Mouse (Mus musculus): ENCODE data around the gene Sema3b. TPM values are rescaled to one million over a fixed set of nuclear protein-coding genes. Genes with fewer than 3 reads are reported as not detected.

Gene Sema3b
- total RNA-seq, 1 experiment from 2014 or later, result not detected

- no peak for ATAC-seq (replicated peaks in 1 of 2; ENCODE audit: insufficient read depth in 1 of 2, low FRiP score in 2 of 2, low TSS enrichment in 1 of 2, low read depth in 1 of 2, poor library complexity in 2 of 2, severe bottlenecking in 2 of 2)
Measured at GRCm38 (mm10) chr9:107634406-107635278, 25.6 kb upstream of the Sema3b start.

- ATAC-seq (replicated peaks in 1 of 2; ENCODE audit: insufficient read depth in 1 of 2, low FRiP score in 2 of 2, low TSS enrichment in 1 of 2, low read depth in 1 of 2, poor library complexity in 2 of 2, severe bottlenecking in 2 of 2), result no peak
Measured at GRCm38 (mm10) chr9:107633661-107634405, 24.8 kb upstream of the Sema3b start.

- ATAC-seq (replicated peaks in 1 of 2; ENCODE audit: insufficient read depth in 1 of 2, low FRiP score in 2 of 2, low TSS enrichment in 1 of 2, low read depth in 1 of 2, poor library complexity in 2 of 2, severe bottlenecking in 2 of 2), result peak; percentile 63 to 69
Measured at GRCm38 (mm10) chr9:107633091-107633660, 24.1 kb upstream of the Sema3b start.

- ATAC-seq (replicated peaks in 1 of 2; ENCODE audit: insufficient read depth in 1 of 2, low FRiP score in 2 of 2, low TSS enrichment in 1 of 2, low read depth in 1 of 2, poor library complexity in 2 of 2, severe bottlenecking in 2 of 2), result no peak
Measured at GRCm38 (mm10) chr9:107632478-107632877, 23.4 kb upstream of the Sema3b start.

- no peak for ATAC-seq (replicated peaks in 1 of 2; ENCODE audit: insufficient read depth in 1 of 2, low FRiP score in 2 of 2, low TSS enrichment in 1 of 2, low read depth in 1 of 2, poor library complexity in 2 of 2, severe bottlenecking in 2 of 2)
Measured at GRCm38 (mm10) chr9:107631861-107632260, 22.8 kb upstream of the Sema3b start.

GRCm38 (mm10) chr9:107631311-107631826 lies 22.3 kb upstream of the Sema3b start:
- ATAC-seq (replicated peaks in 1 of 2; ENCODE audit: insufficient read depth in 1 of 2, low FRiP score in 2 of 2, low TSS enrichment in 1 of 2, low read depth in 1 of 2, poor library complexity in 2 of 2, severe bottlenecking in 2 of 2), result no peak

GRCm38 (mm10) chr9:107630576-107630975 lies 21.5 kb upstream of the Sema3b start:
- ATAC-seq (replicated peaks in 1 of 2; ENCODE audit: insufficient read depth in 1 of 2, low FRiP score in 2 of 2, low TSS enrichment in 1 of 2, low read depth in 1 of 2, poor library complexity in 2 of 2, severe bottlenecking in 2 of 2), result no peak

- no peak for ATAC-seq (replicated peaks in 1 of 2; ENCODE audit: insufficient read depth in 1 of 2, low FRiP score in 2 of 2, low TSS enrichment in 1 of 2, low read depth in 1 of 2, poor library complexity in 2 of 2, severe bottlenecking in 2 of 2)
Measured at GRCm38 (mm10) chr9:107629901-107630425, 20.9 kb upstream of the Sema3b start.

- ATAC-seq (replicated peaks in 1 of 2; ENCODE audit: insufficient read depth in 1 of 2, low FRiP score in 2 of 2, low TSS enrichment in 1 of 2, low read depth in 1 of 2, poor library complexity in 2 of 2, severe bottlenecking in 2 of 2), result no peak
Measured at GRCm38 (mm10) chr9:107629411-107629730, 20.3 kb upstream of the Sema3b start.

GRCm38 (mm10) chr9:107628721-107629410 lies 19.8 kb upstream of the Sema3b start:
- peak; percentile 67 to 71 for ATAC-seq (replicated peaks in 1 of 2; ENCODE audit: insufficient read depth in 1 of 2, low FRiP score in 2 of 2, low TSS enrichment in 1 of 2, low read depth in 1 of 2, poor library complexity in 2 of 2, severe bottlenecking in 2 of 2)

GRCm38 (mm10) chr9:107627387-107628255 lies 18.6 kb upstream of the Sema3b start:
- no peak for ATAC-seq (replicated peaks in 1 of 2; ENCODE audit: insufficient read depth in 1 of 2, low FRiP score in 2 of 2, low TSS enrichment in 1 of 2, low read depth in 1 of 2, poor library complexity in 2 of 2, severe bottlenecking in 2 of 2)

- peak; percentile 27 to 46; a peak in 2 of 4 replicates for ATAC-seq (replicated peaks in 1 of 2; ENCODE audit: insufficient read depth in 1 of 2, low FRiP score in 2 of 2, low TSS enrichment in 1 of 2, low read depth in 1 of 2, poor library complexity in 2 of 2, severe bottlenecking in 2 of 2)
Measured at GRCm38 (mm10) chr9:107626844-107627277, 17.8 kb upstream of the Sema3b start.

- ATAC-seq (replicated peaks in 1 of 2; ENCODE audit: insufficient read depth in 1 of 2, low FRiP score in 2 of 2, low TSS enrichment in 1 of 2, low read depth in 1 of 2, poor library complexity in 2 of 2, severe bottlenecking in 2 of 2), result peak in 1 of 2 experiments; percentile 21; a peak in 1 of 4 replicates
Measured at GRCm38 (mm10) chr9:107626158-107626843, 17.3 kb upstream of the Sema3b start.

GRCm38 (mm10) chr9:107625351-107626128 lies 16.5 kb upstream of the Sema3b start:
- ATAC-seq (replicated peaks in 1 of 2; ENCODE audit: insufficient read depth in 1 of 2, low FRiP score in 2 of 2, low TSS enrichment in 1 of 2, low read depth in 1 of 2, poor library complexity in 2 of 2, severe bottlenecking in 2 of 2), result no peak

GRCm38 (mm10) chr9:107624951-107625350 lies 15.9 kb upstream of the Sema3b start:
- no peak for ATAC-seq (replicated peaks in 1 of 2; ENCODE audit: insufficient read depth in 1 of 2, low FRiP score in 2 of 2, low TSS enrichment in 1 of 2, low read depth in 1 of 2, poor library complexity in 2 of 2, severe bottlenecking in 2 of 2)

Data from hematopoietic stem cell, adult 5-6 weeks (primary cell).